Mouse (Mus musculus) erythroblast, embryonic 14.5 days (primary cell): Measurements from ENCODE around the gene Fam221b.

ENCODE experiments used
- GATA1 ChIP-seq: IDR thresholded peaks from 2 replicates; pipeline ENCODE4 v1.6.1; 2012; ENCODE audit warnings: low read length, inconsistent platforms, mixed read lengths
- TAL1 ChIP-seq: IDR thresholded peaks from 3 replicates; pipeline ENCODE4 v1.6.1; 2012; ENCODE audit warnings: low read length, inconsistent platforms, mixed read lengths

GRCm38 (mm10) chr4:43656339-43657109 lies 12.4 kb downstream of the Fam221b start, which contains the start of gene Hint2:
- TF ChIP-seq GATA1: no peak
- TF ChIP-seq TAL1: no peak
